Mouse (Mus musculus): ENCODE data around the gene Mpp2. TPM values are rescaled to one million over a fixed set of nuclear protein-coding genes. Genes with fewer than 3 reads are reported as not detected.

Mpp2 gene
- polyA plus RNA-seq, 1 experiment from 2014 or later, result 34.6 TPM

DNA sequence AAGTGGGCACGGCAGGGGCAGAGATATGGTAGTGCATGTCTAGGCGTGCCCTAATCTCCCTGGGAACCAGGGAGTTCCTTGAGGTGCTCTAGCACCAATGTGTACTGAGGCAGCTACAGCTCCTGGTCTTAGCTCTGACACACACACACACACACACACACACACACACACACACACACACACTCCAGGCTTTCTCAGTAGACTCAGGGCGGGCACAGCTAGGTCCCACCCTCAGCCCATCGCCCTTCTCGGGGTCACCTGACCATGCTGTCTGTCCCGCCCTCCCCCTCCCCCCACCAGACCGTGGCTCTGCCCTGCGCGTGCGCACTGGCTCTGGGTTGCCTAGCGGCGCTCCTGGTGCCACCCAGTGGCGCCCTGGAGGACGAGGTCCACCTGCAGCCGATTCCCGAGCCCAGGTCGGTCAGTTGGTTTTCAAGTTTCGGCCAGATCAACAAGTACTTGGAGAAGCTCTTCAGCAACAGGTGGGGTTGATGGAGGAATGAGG, 8.6 kb upstream of the Mpp2 start:
- peaks cover 13% of the 10 kb centered on the region for H3K4me1 ChIP-seq (replicated peaks)
- 6% methylated on average over 18 of the region's 18 CpGs for WGBS

DNA sequence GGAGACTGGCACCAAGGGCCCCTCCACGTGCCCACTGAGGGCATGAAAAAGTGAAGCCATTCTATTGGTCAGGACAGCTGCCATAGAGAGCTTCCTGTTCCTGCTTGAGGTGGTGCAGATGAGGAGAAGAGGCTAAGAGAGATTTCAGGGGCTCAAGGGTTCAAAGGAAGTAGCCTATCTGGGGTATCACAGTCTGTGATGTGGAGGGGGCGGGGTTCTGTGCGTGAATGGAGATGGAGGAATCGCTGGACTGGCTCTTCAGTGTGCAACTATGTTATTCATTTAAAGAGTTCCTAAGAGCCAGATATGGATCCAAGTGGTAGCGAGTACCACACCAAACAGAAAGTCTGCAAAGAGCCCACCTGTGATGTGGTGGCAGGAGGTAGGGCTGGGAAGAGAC, 8.1 kb upstream of the Mpp2 start:
- Histone ChIP-seq H3K4me1 (replicated peaks) (peaks cover 13% of the 10 kb centered on the region), H3K9ac (no peak overlapping the region), H3K27me3 (no peaks in the 10 kb centered on the region), H3K4me2 (peak overlapping the region; percentile 51), H3K36me3 (no peaks in the 10 kb centered on the region), H3K9me3 (no peaks in the 10 kb centered on the region), H3K4me3 (peak overlapping the region; percentile 23; the same call in 1 of the 2 replicates), H3K27ac (replicated peaks) (no peak overlapping the region)
- WGBS, result 78% methylated on average over 5 of the region's 5 CpGs
- no peak for ATAC-seq (ENCODE audit: low FRiP score, low read depth)

More for the DNA sequence above, 8.6 kb upstream of the Mpp2 start:
- peak overlapping the region; percentile 23 for H3K4me3 ChIP-seq
- H3K9ac ChIP-seq, result 0 out of 2 replicates have a peak overlapping the region, but pooled peaks have one; percentile 12
- peaks cover 3% of the 10 kb centered on the region; the same call in 1 of the 2 replicates for H3K27me3 ChIP-seq
- H3K27ac ChIP-seq (replicated peaks), result no peak overlapping the region
- peak overlapping the region; percentile 51 for H3K4me2 ChIP-seq
- no peaks in the 10 kb centered on the region for H3K9me3 ChIP-seq
- peak; percentile 89 for ATAC-seq (ENCODE audit: low FRiP score, low read depth)
- H3K36me3 ChIP-seq, result no peaks in the 10 kb centered on the region

DNA sequence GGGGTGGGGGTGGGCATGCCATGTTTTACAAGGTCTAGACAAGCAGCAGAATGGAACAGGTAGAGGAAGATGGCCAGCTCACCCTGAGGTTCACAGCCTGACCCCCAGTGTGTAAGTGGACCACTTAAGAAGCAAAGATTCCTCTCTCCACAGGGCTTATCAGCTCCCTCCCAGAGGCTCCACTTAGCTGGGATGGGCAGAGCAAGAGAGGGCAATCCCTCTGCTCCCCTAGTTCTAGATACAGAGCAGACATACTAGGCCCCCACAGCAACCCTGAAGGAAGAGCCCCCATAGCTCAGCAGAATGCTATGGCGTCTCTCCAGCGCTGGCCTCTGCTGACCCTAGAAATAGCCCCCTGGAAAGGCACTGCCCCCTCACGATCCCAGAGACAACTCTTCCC, 7.4 kb upstream of the Mpp2 start:
- no peaks in the 10 kb centered on the region for H3K9me3 ChIP-seq
- no peak for ATAC-seq (ENCODE audit: low FRiP score, low read depth)
- H3K4me3 ChIP-seq, result no peak overlapping the region
- H3K4me2 ChIP-seq, result no peak overlapping the region
- WGBS, result 90% methylated on average over 3 of the region's 3 CpGs
- H3K36me3 ChIP-seq, result no peaks in the 10 kb centered on the region
- H3K27me3 ChIP-seq, result no peaks in the 10 kb centered on the region
- peaks cover 13% of the 10 kb centered on the region for H3K4me1 ChIP-seq (replicated peaks)
- no peak overlapping the region for H3K27ac ChIP-seq (replicated peaks)
- H3K9ac ChIP-seq, result no peak overlapping the region

DNA sequence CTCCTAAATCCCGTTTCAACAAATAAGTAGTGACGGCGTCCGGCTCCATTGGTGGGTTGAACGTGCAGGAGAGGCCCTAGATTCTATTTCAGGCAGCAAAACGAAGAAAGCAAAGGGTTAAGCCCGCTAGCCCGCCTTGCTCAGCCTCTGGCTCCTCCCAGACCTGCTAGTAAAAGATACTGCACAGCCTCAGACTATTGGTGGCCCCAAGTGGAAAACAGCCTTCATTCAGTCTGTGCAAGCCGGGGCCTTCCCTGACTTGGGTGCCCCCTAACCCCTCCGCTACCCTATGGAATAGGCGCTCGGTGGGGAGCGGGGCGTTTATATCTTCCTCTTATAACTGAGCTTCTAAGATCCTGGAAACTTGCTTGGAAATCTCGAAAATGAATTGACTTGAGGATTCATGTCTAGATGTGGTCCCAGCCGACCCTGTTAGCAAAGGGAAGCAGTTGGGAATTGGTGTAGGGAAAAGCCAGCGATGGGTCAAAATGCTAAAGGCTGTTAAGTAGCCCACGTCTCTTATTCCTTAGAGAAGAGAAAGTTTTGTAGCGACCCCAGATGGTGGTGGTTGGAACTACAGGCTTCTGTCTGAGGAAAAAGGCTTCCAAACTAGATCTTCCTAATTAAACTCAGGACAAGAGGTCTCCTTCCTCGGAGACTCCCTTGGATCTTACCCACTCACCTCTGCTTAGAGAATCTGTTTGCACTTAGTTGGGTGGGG, 933 bp upstream of the Mpp2 start:
- no peaks in the 10 kb centered on the region for H3K36me3 ChIP-seq
- no peaks in the 10 kb centered on the region for H3K9me3 ChIP-seq
- WGBS, result under 1% methylated on average over 20 of the region's 20 CpGs
- peak overlapping the region; percentile 61 for H3K4me3 ChIP-seq
- H3K27ac ChIP-seq (replicated peaks), result peak overlapping the region; percentile 98
- peak overlapping the region; percentile 80 for H3K4me2 ChIP-seq
- ATAC-seq (ENCODE audit: low FRiP score, low read depth), result peak; percentile 17; the same call in 1 of the 2 replicates
- H3K27me3 ChIP-seq, result no peaks in the 10 kb centered on the region
- H3K9ac ChIP-seq, result peak overlapping the region; percentile 85; the same call in 1 of the 2 replicates
- peaks cover 29% of the 10 kb centered on the region for H3K4me1 ChIP-seq (replicated peaks)

DNA sequence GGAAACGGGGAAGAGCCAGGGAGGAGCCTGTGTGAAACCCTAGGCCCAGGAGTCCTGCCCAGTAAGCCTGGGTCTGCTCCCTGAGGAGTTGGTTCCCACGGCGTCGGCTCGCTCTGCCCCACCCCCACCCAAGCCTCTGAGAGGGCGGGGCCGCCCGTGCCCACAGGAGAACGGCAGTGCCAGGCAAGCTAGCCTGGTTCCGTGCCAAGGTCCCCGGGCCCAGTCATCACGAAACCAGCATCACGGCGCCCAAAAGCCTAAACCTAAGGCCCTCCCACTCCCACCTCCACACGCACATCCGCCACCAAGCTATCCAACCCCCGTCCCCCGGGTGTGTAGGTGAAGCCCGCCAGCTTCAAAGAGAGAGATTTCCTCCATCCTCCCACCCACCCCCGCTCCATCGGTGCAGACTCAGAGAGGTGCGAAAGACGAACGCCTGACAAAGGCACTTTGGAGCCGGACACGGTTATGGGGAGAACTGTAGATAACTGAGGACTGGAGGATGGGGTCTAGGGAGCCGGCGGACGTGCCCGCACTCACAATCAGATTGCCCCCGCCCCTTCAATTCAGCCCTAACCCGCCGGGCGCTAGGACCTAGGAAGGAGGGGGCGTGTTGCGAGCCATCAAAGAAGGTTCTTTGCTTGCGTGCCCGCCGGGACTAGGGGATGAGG, 1.1 kb downstream of the Mpp2 start:
- H3K36me3 ChIP-seq, result no peaks in the 10 kb centered on the region
- peaks cover 41% of the 10 kb centered on the region for H3K4me1 ChIP-seq (replicated peaks)
- H3K27ac ChIP-seq (replicated peaks), result peak overlapping the region; percentile 98
- H3K27me3 ChIP-seq, result no peaks in the 10 kb centered on the region
- ATAC-seq (ENCODE audit: low FRiP score, low read depth), result peak; percentile 83
- WGBS, result 1% methylated on average over 36 of the region's 39 CpGs
- H3K9me3 ChIP-seq, result no peaks in the 10 kb centered on the region
- peak overlapping the region; percentile 80 for H3K4me2 ChIP-seq
- H3K9ac ChIP-seq, result peak overlapping the region; percentile 85
- H3K4me3 ChIP-seq, result peak overlapping the region; percentile 61

DNA sequence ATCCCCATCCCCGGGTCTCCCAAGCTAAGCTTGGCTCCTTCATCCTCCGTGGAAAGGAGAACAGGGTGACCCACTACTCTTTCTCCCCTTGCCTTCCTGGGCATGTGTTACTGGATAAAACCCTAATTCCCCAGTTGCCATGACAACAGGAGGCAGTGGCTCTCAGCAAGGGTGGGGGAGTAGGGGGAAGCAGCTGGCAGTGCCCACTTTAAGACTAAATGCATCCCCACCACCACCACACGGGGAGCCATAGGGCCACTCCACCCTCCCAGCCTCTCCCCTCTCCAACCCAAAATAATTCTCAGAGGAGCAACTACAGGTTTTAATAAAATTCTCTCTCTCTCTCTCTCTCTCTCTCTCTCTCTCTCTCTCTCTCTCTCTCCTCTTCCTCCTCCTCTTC, 2.0 kb downstream of the Mpp2 start:
- H3K4me1 ChIP-seq (replicated peaks), result peaks cover 50% of the 10 kb centered on the region
- 8% methylated on average over 3 of the region's 3 CpGs for WGBS
- peak overlapping the region; percentile 98 for H3K27ac ChIP-seq (replicated peaks)
- H3K9ac ChIP-seq, result peak overlapping the region; percentile 85
- H3K27me3 ChIP-seq, result no peaks in the 10 kb centered on the region
- H3K4me2 ChIP-seq, result peak overlapping the region; percentile 80
- no peaks in the 10 kb centered on the region for H3K9me3 ChIP-seq
- H3K36me3 ChIP-seq, result no peaks in the 10 kb centered on the region
- no peak for ATAC-seq (ENCODE audit: low FRiP score, low read depth)
- H3K4me3 ChIP-seq, result peak overlapping the region; percentile 61

DNA sequence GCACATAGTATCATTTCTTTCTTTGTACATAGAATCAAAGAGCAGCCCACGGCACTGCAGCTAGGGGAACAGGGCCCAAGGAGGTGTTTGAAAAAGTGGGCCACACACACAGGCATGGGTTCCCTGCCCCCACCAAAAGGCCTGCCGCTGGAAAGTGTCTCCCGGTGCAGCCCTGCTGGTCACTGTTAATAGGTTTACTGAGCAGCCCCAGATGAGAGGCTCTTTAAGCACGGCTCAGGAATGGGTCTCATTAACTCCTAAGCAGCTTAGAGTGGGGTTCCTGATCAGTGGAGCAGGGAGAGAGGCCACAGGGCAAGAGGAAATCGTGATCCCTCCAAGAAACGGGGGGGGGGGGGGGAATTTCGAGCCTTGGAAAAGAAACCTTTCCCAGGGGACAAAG, 4.2 kb downstream of the Mpp2 start:
- 45% methylated on average over 7 of the region's 7 CpGs for WGBS
- Histone ChIP-seq H3K36me3 (no peaks in the 10 kb centered on the region), H3K27me3 (no peaks in the 10 kb centered on the region), H3K4me3 (no peak overlapping the region), H3K4me1 (replicated peaks) (peaks cover 50% of the 10 kb centered on the region), H3K4me2 (no peak overlapping the region), H3K27ac (replicated peaks) (no peak overlapping the region), H3K9ac (no peak overlapping the region), H3K9me3 (no peaks in the 10 kb centered on the region)
- ATAC-seq (ENCODE audit: low FRiP score, low read depth), result no peak

DNA sequence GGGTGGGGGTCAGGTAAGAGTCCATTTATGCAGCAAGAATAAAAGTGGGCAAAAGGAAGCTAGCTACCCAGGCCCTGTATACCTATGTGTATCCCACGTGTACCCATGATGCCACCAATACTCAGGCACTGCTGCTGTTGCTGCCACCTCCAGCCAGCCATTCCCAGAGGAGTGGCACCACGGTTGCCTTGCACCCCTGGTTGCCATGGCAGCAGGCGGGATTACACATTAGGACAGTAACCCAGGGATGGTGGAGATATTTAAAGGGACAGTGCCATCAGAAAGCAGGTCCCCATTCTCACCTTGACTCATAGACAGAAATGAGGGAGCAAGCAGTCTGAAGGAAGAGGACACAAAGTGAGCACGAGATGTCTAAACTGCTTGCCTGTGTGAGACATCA, 5.1 kb downstream of the Mpp2 start:
- ATAC-seq (ENCODE audit: low FRiP score, low read depth), result no peak
- no peak overlapping the region for H3K4me3 ChIP-seq
- peaks cover 43% of the 10 kb centered on the region for H3K4me1 ChIP-seq (replicated peaks)
- WGBS, result 33% methylated on average over 4 of the region's 4 CpGs
- H3K27me3 ChIP-seq, result no peaks in the 10 kb centered on the region
- peaks cover 2% of the 10 kb centered on the region; the same call in 1 of the 2 replicates for H3K36me3 ChIP-seq
- no peak overlapping the region for H3K27ac ChIP-seq (replicated peaks)
- peak overlapping the region; percentile 88 for H3K4me2 ChIP-seq
- H3K9ac ChIP-seq, result no peak overlapping the region
- no peaks in the 10 kb centered on the region for H3K9me3 ChIP-seq

DNA sequence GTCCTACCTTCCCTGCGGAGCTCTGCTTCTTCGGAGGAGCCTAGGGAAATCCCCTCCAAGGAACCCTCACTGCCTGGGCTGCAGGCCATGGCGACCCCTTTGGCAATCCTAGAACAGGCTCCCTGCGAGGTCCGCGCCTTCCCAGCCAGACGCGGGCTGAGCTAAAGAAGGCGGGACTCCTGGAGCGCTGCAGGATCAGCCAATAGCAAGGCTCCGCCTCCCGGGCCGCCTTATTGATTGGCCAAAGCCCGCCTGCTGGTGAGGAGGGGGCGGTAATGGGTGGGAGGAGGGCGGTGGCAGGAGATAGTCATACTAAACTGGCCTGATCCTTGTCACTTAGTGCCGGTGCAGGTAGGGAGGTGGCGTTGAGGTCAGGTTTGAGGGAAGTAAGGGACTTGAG, 6.0 kb downstream of the Mpp2 start:
- Histone ChIP-seq H3K27me3 (no peaks in the 10 kb centered on the region), H3K4me3 (peak overlapping the region; percentile 44), H3K9ac (peak overlapping the region; percentile 56), H3K4me1 (replicated peaks) (peaks cover 43% of the 10 kb centered on the region), H3K27ac (replicated peaks) (no peak overlapping the region), H3K9me3 (no peaks in the 10 kb centered on the region), H3K4me2 (peak overlapping the region; percentile 88), H3K36me3 (peaks cover 7% of the 10 kb centered on the region; the same call in 1 of the 2 replicates)
- ATAC-seq (ENCODE audit: low FRiP score, low read depth), result peak; percentile 88
- under 1% methylated on average over 17 of the region's 18 CpGs for WGBS

DNA sequence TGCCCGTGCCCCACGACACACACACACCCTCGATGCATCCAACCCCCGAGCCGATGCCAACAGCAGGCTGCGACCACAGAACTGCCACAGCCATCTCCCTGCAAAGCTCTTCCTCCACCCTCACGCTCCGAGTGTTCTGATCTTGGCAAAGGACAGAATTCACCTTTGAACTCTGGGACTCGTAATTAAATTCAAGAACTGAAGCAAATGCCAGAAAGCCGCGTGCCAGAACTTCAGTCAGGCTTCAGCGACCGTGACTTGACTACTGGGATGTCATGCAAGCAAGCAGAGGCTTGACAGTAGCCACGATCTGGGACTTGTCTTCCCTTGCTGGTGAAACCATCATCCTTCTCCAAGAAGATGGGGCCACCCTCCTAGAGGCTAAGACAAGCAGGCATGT, 14.6 kb downstream of the Mpp2 start:
- Histone ChIP-seq H3K9ac (no peak overlapping the region), H3K27me3 (no peaks in the 10 kb centered on the region), H3K27ac (replicated peaks) (no peak overlapping the region), H3K4me2 (no peak overlapping the region), H3K9me3 (no peaks in the 10 kb centered on the region), H3K4me3 (no peak overlapping the region), H3K36me3 (peaks cover 15% of the 10 kb centered on the region; the same call in 1 of the 2 replicates), H3K4me1 (replicated peaks) (peaks cover 10% of the 10 kb centered on the region)
- ATAC-seq (ENCODE audit: low FRiP score, low read depth), result no peak
- 70% methylated on average over 14 of the region's 14 CpGs for WGBS

DNA sequence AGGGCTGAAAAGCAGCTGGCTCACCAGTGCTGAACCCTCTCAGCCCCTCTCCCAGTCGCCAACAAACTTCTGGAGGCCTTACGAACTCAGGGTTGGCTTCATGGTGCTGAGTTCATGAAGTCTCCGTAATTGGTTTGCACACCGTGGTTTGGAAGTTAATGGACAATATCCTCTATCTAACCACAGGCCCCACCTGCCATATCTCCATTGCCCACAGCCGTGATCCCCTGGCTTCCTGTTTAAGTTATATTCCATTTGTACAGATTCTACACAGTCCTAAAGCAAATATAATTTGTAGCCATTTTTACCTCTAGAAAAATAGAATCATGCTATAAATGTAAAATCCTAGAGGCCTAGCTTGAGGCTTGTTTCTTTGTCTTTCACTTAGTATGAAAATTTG, 15.6 kb downstream of the Mpp2 start:
- H3K27ac ChIP-seq (replicated peaks), result no peak overlapping the region
- no peaks in the 10 kb centered on the region for H3K27me3 ChIP-seq
- H3K4me1 ChIP-seq (replicated peaks), result peaks cover 10% of the 10 kb centered on the region
- no peak for ATAC-seq (ENCODE audit: low FRiP score, low read depth)
- H3K36me3 ChIP-seq, result peaks cover 10% of the 10 kb centered on the region; the same call in 1 of the 2 replicates
- no peak overlapping the region for H3K9ac ChIP-seq
- 88% methylated on average over 5 of the region's 5 CpGs for WGBS
- H3K4me2 ChIP-seq, result no peak overlapping the region
- H3K9me3 ChIP-seq, result no peaks in the 10 kb centered on the region
- no peak overlapping the region for H3K4me3 ChIP-seq

DNA sequence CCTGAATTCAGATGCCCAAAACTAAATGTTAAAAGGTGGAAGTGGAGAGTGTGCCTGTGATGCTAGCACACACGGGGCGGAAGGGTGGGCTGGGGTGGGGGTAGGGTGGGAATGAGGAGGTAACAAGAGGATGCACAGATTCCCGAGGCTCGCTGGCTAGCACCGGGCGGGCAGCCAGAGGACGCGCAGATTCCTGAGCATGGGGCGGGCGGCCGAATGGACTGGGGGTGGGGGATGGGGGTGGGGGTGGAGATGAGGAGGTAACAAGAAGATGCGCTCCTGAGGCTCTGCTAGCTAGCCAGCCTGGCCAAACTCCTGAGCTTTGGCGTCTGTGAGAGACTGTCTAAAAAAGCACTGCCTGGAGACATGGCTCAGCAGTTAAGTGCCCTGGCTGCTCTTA, 17.9 kb downstream of the Mpp2 start:
- 0 out of 2 replicates have a peak, but pooled peaks have one; percentile 54 for ATAC-seq (ENCODE audit: low FRiP score, low read depth)
- H3K9me3 ChIP-seq, result no peaks in the 10 kb centered on the region
- no peaks in the 10 kb centered on the region for H3K27me3 ChIP-seq
- peak overlapping the region; percentile 21 for H3K4me2 ChIP-seq
- peaks cover 10% of the 10 kb centered on the region for H3K4me1 ChIP-seq (replicated peaks)
- WGBS, result 5% methylated on average over 12 of the region's 13 CpGs
- no peaks in the 10 kb centered on the region; the same call in 1 of the 2 replicates for H3K36me3 ChIP-seq
- no peak overlapping the region for H3K27ac ChIP-seq (replicated peaks)
- no peak overlapping the region for H3K4me3 ChIP-seq
- H3K9ac ChIP-seq, result no peak overlapping the region
